Mouse (Mus musculus) effector memory CD4-positive, alpha-beta T cell, adult 5 months (primary cell): ENCODE data around the gene C1rb. TPM values are rescaled to one million over a fixed set of nuclear protein-coding genes. Genes with fewer than 3 reads are reported as not detected.

ENCODE experiments used
- polyA plus RNA-seq: library from polyadenylated mRNA; unstranded; fragments of 100-300 nt; shearing (Covaris generic); gene quantifications from one replicate; pipeline ENCODE4 v1.2.1, GENCODE M21; 2017

The C1rb gene
- not detected for polyA plus RNA-seq

DNA sequence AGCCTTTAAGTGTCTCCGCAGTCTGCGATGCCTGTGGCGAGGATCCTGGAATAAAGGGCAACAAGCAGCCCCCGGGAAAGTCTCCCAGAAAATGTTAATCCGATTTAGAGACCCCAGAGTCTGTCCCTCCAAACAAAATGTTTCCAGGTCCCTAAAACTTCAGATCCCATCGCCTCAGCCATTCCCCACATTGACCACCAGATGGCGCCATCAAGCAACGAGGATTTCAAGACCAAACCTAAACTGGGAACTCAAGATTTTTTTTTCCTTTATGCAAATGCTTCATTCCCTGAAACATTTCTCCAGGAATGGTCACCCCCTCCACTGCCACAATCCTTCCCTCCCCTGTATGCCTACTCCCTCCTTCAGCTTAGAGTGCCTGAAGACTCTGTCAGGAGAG, at the start of gene C1rb:
Gene C1rb, plus strand, starts transcription at position 269 of the 400 bp plus-strand sequence.

DNA sequence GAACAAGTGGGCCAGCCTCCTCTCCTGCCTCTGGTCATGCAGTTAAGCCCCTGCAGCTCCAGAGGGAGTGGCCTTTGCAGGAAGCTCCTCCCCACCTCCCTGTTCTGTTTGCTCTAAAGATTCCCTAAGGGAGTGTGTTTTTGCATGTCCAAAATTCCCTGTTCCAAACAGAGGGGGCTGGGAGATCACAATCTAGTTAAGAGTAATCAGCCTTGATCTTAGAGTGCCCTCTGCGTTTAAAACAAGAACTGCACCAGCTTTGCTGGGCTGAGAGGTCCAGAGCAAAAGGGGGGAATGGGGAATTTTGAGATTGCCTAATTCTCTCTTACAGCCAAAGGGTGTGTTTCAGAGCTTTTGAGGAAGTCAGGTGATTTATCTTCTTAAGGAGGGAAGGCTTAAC, 27.8 kb upstream of the C1rb start, which contains the start of gene C1s1:
Gene C1s1, minus strand, starts transcription at position 76 of the 400 bp plus-strand sequence.

Other genes starting within 250 kb of the C1rb start
- 41.0 TPM for gene Pex5, start 155.2 kb upstream of the C1rb start, polyA plus RNA-seq
- gene Clstn3, start 105.5 kb upstream of the C1rb start, polyA plus RNA-seq, result not detected
- 0.12 TPM for gene C1rl, start 77.2 kb upstream of the C1rb start, polyA plus RNA-seq
- not detected for gene C1ra, start 57.9 kb upstream of the C1rb start, polyA plus RNA-seq
- gene C1s1, start 27.9 kb upstream of the C1rb start, polyA plus RNA-seq, result not detected
- gene C1s2, start 65.8 kb downstream of the C1rb start, polyA plus RNA-seq, result not detected
- gene Lpcat3, start 92.7 kb downstream of the C1rb start, polyA plus RNA-seq, result 27.3 TPM
- gene Emg1, start 141.9 kb downstream of the C1rb start, polyA plus RNA-seq, result 299 TPM
- 137 TPM for gene Phb2, start 142.0 kb downstream of the C1rb start, polyA plus RNA-seq
- 230 TPM for gene Ptpn6, start 168.4 kb downstream of the C1rb start, polyA plus RNA-seq
- gene Grcc10, start 171.1 kb downstream of the C1rb start, polyA plus RNA-seq, result 313 TPM
- 0.44 TPM for gene Gm45234, start 185.7 kb downstream of the C1rb start, polyA plus RNA-seq
- 21.5 TPM for gene Atn1, start 186.2 kb downstream of the C1rb start, polyA plus RNA-seq
- 4.5 TPM for gene Eno2, start 199.4 kb downstream of the C1rb start, polyA plus RNA-seq
- gene Lrrc23, start 209.4 kb downstream of the C1rb start, polyA plus RNA-seq, result 3.9 TPM
- 3.3 TPM for gene Spsb2, start 238.4 kb downstream of the C1rb start, polyA plus RNA-seq
- gene Tpi1, start 244.0 kb downstream of the C1rb start, polyA plus RNA-seq, result 109 TPM